ENCODE assay signal across 27 mouse cellular contexts in genomic region chr1:43561085-43561484, GRCm38 (mm10).
A peak's percentile ranks its signal among the peaks of the same experiment; 100 is the strongest.
DNase-seq lines count a peak whose midpoint lies in the region; ATAC-seq and TF ChIP-seq lines count a peak whose summit lies in the region.
"Had no signal": no experiment of that assay in that cellular context is flagged by ENCODE, and none has a peak within 500 bp of the region (broad histone marks: within the 10 kb centered on the region; RNA-seq: fewer than 3 reads in every experiment).

No protein-coding gene starts in this region.

- peaks cover 15% of the 10 kb centered on the region for H3K4me1 ChIP-seq in thymus, adult 2 months (replicated peaks; ENCODE audit: control insufficient read depth, insufficient read depth, low read length)
- H3K4me1 ChIP-seq in MEL (ENCODE audit: control insufficient read depth in 1 of 2, insufficient read depth in 2 of 2, low read length in 2 of 2) = peaks cover 16 to 17% of the 10 kb centered on the region in 2 experiments
- H3K4me1 ChIP-seq in liver, embryonic 15.5 days (replicated peaks) = peaks cover 71% of the 10 kb centered on the region
- H3K4me1 ChIP-seq in hindbrain, embryonic 13.5 days (replicated peaks) = peaks cover 5% of the 10 kb centered on the region; the same call in 1 of the 2 replicates
- H3K4me1 ChIP-seq: forebrain, embryonic 12.5 days; midbrain, embryonic 15.5 days had no signal

- intact Hi-C loops in left cerebral cortex, postnatal 4 days (cut with DNase I) = no loop called here

- no peaks in the 10 kb centered on the region for H3K9me3 ChIP-seq in MEL (replicated peaks; ENCODE audit: insufficient read depth, low read length)
- no peaks in the 10 kb centered on the region for H3K9me3 ChIP-seq in liver, embryonic 15.5 days (replicated peaks)
- H3K9me3 ChIP-seq in hindbrain, embryonic 13.5 days = no peaks in the 10 kb centered on the region
- H3K9me3 ChIP-seq: forebrain, embryonic 12.5 days; heart, embryonic 12.5 days; kidney, embryonic 15.5 days; limb, embryonic 13.5 days; midbrain, embryonic 10.5 days; midbrain, embryonic 15.5 days had no signal

- H3K9ac ChIP-seq in MEL (ENCODE audit: control insufficient read depth, low read depth, low read length, poor library complexity, severe bottlenecking) = no peak overlapping the region
- H3K9ac ChIP-seq in liver, embryonic 15.5 days = no peak overlapping the region
- H3K9ac ChIP-seq in hindbrain, embryonic 13.5 days = no peak overlapping the region
- H3K9ac ChIP-seq: forebrain, embryonic 12.5 days; heart, embryonic 12.5 days; hindbrain, embryonic 14.5 days; kidney, embryonic 15.5 days; limb, embryonic 13.5 days; midbrain, embryonic 15.5 days had no signal

- no peak for TF ChIP-seq CTCF in thymus, adult 2 months (IDR thresholded peaks at IDR 0.05; ENCODE audit: borderline replicate concordance, control insufficient read depth, extremely low read depth, insufficient read depth, low read length, poor library complexity)
- no peak for TF ChIP-seq CTCF in MEL (IDR thresholded peaks at IDR 0.05 in 2 of 3, conservative IDR thresholded peaks at IDR 0.05 in 1 of 3; ENCODE audit: control insufficient read depth in 1 of 3, insufficient read depth in 1 of 3, low read depth in 2 of 3, low read length in 3 of 3, poor library complexity in 1 of 3, severe bottlenecking in 1 of 3)

- no peaks in the 10 kb centered on the region for H3K79me2 ChIP-seq in MEL (ENCODE audit: control insufficient read depth, insufficient read depth, low read length, poor library complexity)

- WGBS in thymus, adult 2 months = 5% methylated on average over 3 of the region's 3 CpGs
- 19% methylated on average over 3 of the region's 3 CpGs for WGBS in liver, embryonic 15.5 days (ENCODE audit: insufficient replicate concordance)
- 86% methylated on average over 3 of the region's 3 CpGs for WGBS in hindbrain, embryonic 13.5 days

- DNase-seq in thymus, adult 2 months = no peak
- DNase-seq in thymus, adult 18-20 months = no peak
- peak; percentile 54 for DNase-seq in MEL (ENCODE audit: low read depth, low spot score)
- no peak for DNase-seq in thymus, postnatal 10 days (ENCODE audit: low spot score in 2 of 2)
- no peak for DNase-seq in left cerebral cortex, postnatal 4 days
- DNase-seq: adrenal gland, adult 8-10 months; cerebellum, adult 2 months; cerebellum, postnatal 14 days; gastrocnemius, postnatal 14 days; heart, adult 18-20 months; heart, postnatal 4 days; kidney, adult 18-20 months; kidney, postnatal 25 days; lung, postnatal 10 days; right cerebral cortex, adult 18-20 months; spleen, adult 18-20 months; thymus, postnatal 25 days had no signal

- no peaks in the 10 kb centered on the region for H3K27me3 ChIP-seq in thymus, adult 2 months (ENCODE audit: control insufficient read depth, insufficient read depth, low read length)
- no peaks in the 10 kb centered on the region for H3K27me3 ChIP-seq in MEL (ENCODE audit: control insufficient read depth in 1 of 2, insufficient read depth in 2 of 2, low read length in 2 of 2)
- H3K27me3 ChIP-seq in liver, embryonic 15.5 days = no peaks in the 10 kb centered on the region
- H3K27me3 ChIP-seq in hindbrain, embryonic 13.5 days = no peaks in the 10 kb centered on the region
- H3K27me3 ChIP-seq: forebrain, embryonic 12.5 days; heart, embryonic 12.5 days; kidney, embryonic 15.5 days; limb, embryonic 13.5 days; midbrain, embryonic 15.5 days had no signal

- peak in 1 of 2 experiments; percentile 38; a peak in 2 of 4 replicates for TF ChIP-seq EP300 in MEL (IDR thresholded peaks at IDR 0.05; ENCODE audit: low read depth in 1 of 2, low read length in 2 of 2)

- H3K4me3 ChIP-seq in thymus, adult 2 months (ENCODE audit: control insufficient read depth, insufficient read depth, low read length) = no peak overlapping the region
- H3K4me3 ChIP-seq in MEL (ENCODE audit: control insufficient read depth in 1 of 2, insufficient read depth in 1 of 2, low read depth in 2 of 2, low read length in 2 of 2) = peak overlapping the region in 1 of 2 experiments; percentile 21; a peak in 1 of 4 replicates
- H3K4me3 ChIP-seq in liver, embryonic 15.5 days (replicated peaks) = no peak overlapping the region
- no peak overlapping the region for H3K4me3 ChIP-seq in hindbrain, embryonic 13.5 days
- H3K4me3 ChIP-seq: forebrain, embryonic 12.5 days; heart, embryonic 12.5 days; kidney, embryonic 15.5 days; limb, embryonic 13.5 days; midbrain, embryonic 10.5 days; midbrain, embryonic 15.5 days had no signal

- TF ChIP-seq POLR2A in thymus, adult 2 months (IDR thresholded peaks at IDR 0.05; ENCODE audit: control insufficient read depth, extremely low read depth, insufficient read depth, low read length, poor library complexity) = no peak
- TF ChIP-seq POLR2A in MEL (IDR thresholded peaks at IDR 0.05; ENCODE audit: control insufficient read depth in 1 of 2, insufficient read depth in 1 of 2, low read depth in 1 of 2, low read length in 2 of 2, poor library complexity in 1 of 2) = no peak

- TF ChIP-seq RAD21 in MEL (IDR thresholded peaks at IDR 0.05; ENCODE audit: low read depth, low read length) = no peak

- peak overlapping the region; percentile 61 for H3K27ac ChIP-seq in thymus, adult 2 months (ENCODE audit: control insufficient read depth, insufficient read depth, low read length)
- H3K27ac ChIP-seq in MEL (ENCODE audit: control insufficient read depth, low read depth, low read length) = no peak overlapping the region
- H3K27ac ChIP-seq in liver, embryonic 15.5 days (replicated peaks) = peak overlapping the region; percentile 80
- H3K27ac ChIP-seq in hindbrain, embryonic 13.5 days = no peak overlapping the region
- H3K27ac ChIP-seq: forebrain, embryonic 12.5 days; hindbrain, embryonic 14.5 days; kidney, embryonic 15.5 days; limb, embryonic 13.5 days; macrophage; midbrain, embryonic 10.5 days; midbrain, embryonic 15.5 days had no signal

- no peak for ATAC-seq in liver, embryonic 15.5 days (ENCODE audit: insufficient read depth)
- no peak for ATAC-seq in hindbrain, embryonic 13.5 days (ENCODE audit: low FRiP score)
- ATAC-seq: midbrain, embryonic 15.5 days had no signal

- H3K4me2 ChIP-seq in liver, embryonic 15.5 days = no peak overlapping the region
- H3K4me2 ChIP-seq in hindbrain, embryonic 13.5 days = no peak overlapping the region
- H3K4me2 ChIP-seq: forebrain, embryonic 12.5 days; heart, embryonic 12.5 days; hindbrain, embryonic 14.5 days; kidney, embryonic 15.5 days; limb, embryonic 13.5 days; midbrain, embryonic 15.5 days had no signal

- peaks cover 12% of the 10 kb centered on the region for H3K36me3 ChIP-seq in thymus, adult 2 months (ENCODE audit: control insufficient read depth, insufficient read depth, low read length)
- H3K36me3 ChIP-seq in MEL (ENCODE audit: control insufficient read depth in 1 of 2, insufficient read depth in 2 of 2, low read length in 2 of 2) = peaks cover 0 to 20% of the 10 kb centered on the region in 2 experiments; a peak in 2 of 4 replicates
- no peaks in the 10 kb centered on the region for H3K36me3 ChIP-seq in liver, embryonic 15.5 days (replicated peaks)
- peaks cover 4% of the 10 kb centered on the region; the same call in 1 of the 2 replicates for H3K36me3 ChIP-seq in hindbrain, embryonic 13.5 days
- H3K36me3 ChIP-seq: midbrain, embryonic 15.5 days had no signal

TF ChIP-seq in MEL, 35 proteins besides CTCF, POLR2A, EP300 and RAD21:
- TF ChIP-seq TCF12 (IDR thresholded peaks at IDR 0.05; ENCODE audit: low read depth, low read length) (peak; percentile 28; the same call in 1 of the 2 replicates), USF2 (IDR thresholded peaks at IDR 0.05; ENCODE audit: borderline replicate concordance in 1 of 2, insufficient read depth in 1 of 2, low read depth in 1 of 2, low read length in 2 of 2) (peak in 1 of 2 experiments; percentile 50; a peak in 1 of 4 replicates), UBTF (IDR thresholded peaks at IDR 0.05; ENCODE audit: borderline replicate concordance, insufficient read depth, low read depth, low read length) (no peak), MEF2A (IDR thresholded peaks at IDR 0.05; ENCODE audit: extremely low read depth, insufficient replicate concordance, low read depth, low read length, poor library complexity, severe bottlenecking) (no peak), ZC3H11A (IDR thresholded peaks at IDR 0.05; ENCODE audit: low read depth, low read length) (no peak), GATA1 (IDR thresholded peaks at IDR 0.05; ENCODE audit: low read depth, low read length) (peak; percentile 68), USF1 (IDR thresholded peaks at IDR 0.05; ENCODE audit: low read depth, low read length) (peak; percentile 88), MYC (IDR thresholded peaks at IDR 0.05; ENCODE audit: low read depth, low read length) (peak; percentile 84), ZMIZ1 (IDR thresholded peaks at IDR 0.05; ENCODE audit: low read depth, low read length) (no peak), POLR2AphosphoS5 (IDR thresholded peaks at IDR 0.05; ENCODE audit: borderline replicate concordance, low read depth, low read length) (no peak), ZNF384 (IDR thresholded peaks at IDR 0.05; ENCODE audit: low read depth, low read length) (peak; percentile 91), ETS1 (IDR thresholded peaks at IDR 0.05; ENCODE audit: low read depth, low read length) (peak; percentile 75), MXI1 (IDR thresholded peaks at IDR 0.05; ENCODE audit: low read depth, low read length) (peak; percentile 78), SIN3A (IDR thresholded peaks at IDR 0.05; ENCODE audit: low read length) (peak; percentile 46; the same call in 1 of the 2 replicates), KAT2A (conservative IDR thresholded peaks at IDR 0.05; ENCODE audit: low read depth, low read length) (no peak), RCOR1 (IDR thresholded peaks at IDR 0.05; ENCODE audit: low read depth, low read length) (0 out of 2 replicates have a peak, but pooled peaks have one; percentile 32), ELF1 (IDR thresholded peaks at IDR 0.05; ENCODE audit: low read depth, low read length) (no peak), MAFK (IDR thresholded peaks at IDR 0.05; ENCODE audit: borderline replicate concordance, low read depth, low read length) (peak; percentile 69; the same call in 1 of the 2 replicates), MAX (IDR thresholded peaks at IDR 0.05; ENCODE audit: low read length) (peak; percentile 89)

Comparison
In these comparisons a context has a peak if more than half of its experiments do, and no peak if none do; other contexts are left out.
1. H3K27ac ChIP-seq: peak in thymus, adult 2 months (single experiment) and liver, embryonic 15.5 days (single experiment); none in MEL (single experiment) and hindbrain, embryonic 13.5 days (single experiment).